Mouse (Mus musculus): ENCODE data around the gene Slc25a34. TPM values are rescaled to one million over a fixed set of nuclear protein-coding genes. Genes with fewer than 3 reads are reported as not detected.
A peak's percentile ranks its signal among the peaks of the same experiment; 100 is the strongest.

Slc25a34 gene
- polyA plus RNA-seq, 1 experiment from 2014 or later, result 0.26 TPM

DNA sequence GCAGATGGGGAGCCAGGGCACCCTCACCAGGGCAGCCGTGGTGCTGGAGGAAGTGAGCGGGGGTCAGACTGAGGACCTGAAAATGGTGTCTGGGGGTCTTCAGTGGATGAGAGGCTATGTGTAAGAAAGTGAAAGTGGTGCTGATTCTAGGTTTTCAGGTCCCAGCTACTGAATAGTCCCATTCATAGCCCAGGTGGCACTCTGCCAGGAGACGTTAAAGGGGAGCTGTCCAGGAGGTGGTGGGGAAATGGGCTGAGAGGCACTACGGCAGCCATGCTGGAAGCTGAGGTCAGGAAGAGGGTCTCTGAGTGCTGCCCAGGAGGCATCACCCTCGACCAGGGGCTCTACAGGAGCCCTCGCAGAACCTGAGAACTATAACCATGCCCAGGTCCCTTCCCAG is 25.6 kb upstream of the Slc25a34 start:
- Histone ChIP-seq H3K27me3 (replicated peaks; ENCODE audit: control insufficient read depth, insufficient read depth, low read length) (no peaks in the 10 kb centered on the region), H3K9me3 (ENCODE audit: control insufficient read depth, low read length) (no peaks in the 10 kb centered on the region), H3K27ac (ENCODE audit: low read depth) (no peak overlapping the region), H3K36me3 (ENCODE audit: control insufficient read depth, insufficient read depth, low read length) (peaks cover 16% of the 10 kb centered on the region), H3K4me2 (ENCODE audit: low read length) (no peak overlapping the region), H3K4me3 (ENCODE audit: low read depth, low read length) (no peak overlapping the region), H3K9ac (ENCODE audit: low read length) (no peak overlapping the region), H3K4me1 (replicated peaks; ENCODE audit: control insufficient read depth, insufficient read depth, low read length) (no peaks in the 10 kb centered on the region)
- WGBS, result 78% methylated on average over 6 of the region's 6 CpGs
- DNase-seq (ENCODE audit: low spot score) (no peak), ATAC-seq (replicated peaks; ENCODE audit: low FRiP score, low TSS enrichment, low read depth) (no peak)

DNA sequence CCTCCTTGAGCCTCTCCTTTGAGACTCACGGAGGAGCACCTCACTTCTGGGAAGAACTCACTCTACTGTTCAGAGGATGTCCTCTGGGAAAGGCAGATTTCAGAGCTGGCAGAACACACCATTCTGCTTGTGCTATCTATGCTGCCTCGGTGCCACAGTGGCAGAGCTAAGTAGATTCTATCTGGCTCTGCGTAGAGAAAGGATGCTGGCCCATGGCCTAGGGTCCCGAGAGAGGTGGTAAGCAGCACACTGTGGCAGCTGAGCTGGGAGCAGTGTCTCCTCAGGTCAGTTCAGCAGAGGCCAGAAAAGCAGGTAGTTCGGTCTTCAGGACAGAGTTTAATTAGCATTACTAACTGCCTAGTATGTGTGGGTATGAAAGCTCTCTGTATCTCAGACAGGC is 24.6 kb upstream of the Slc25a34 start:
- peaks cover 12% of the 10 kb centered on the region for H3K36me3 ChIP-seq (ENCODE audit: control insufficient read depth, insufficient read depth, low read length)
- no peak for ATAC-seq (replicated peaks; ENCODE audit: low FRiP score, low TSS enrichment, low read depth)
- WGBS, result 94% methylated on average over 5 of the region's 5 CpGs
- H3K4me1 ChIP-seq (replicated peaks; ENCODE audit: control insufficient read depth, insufficient read depth, low read length), result peaks cover 6% of the 10 kb centered on the region; the same call in 1 of the 2 replicates
- no peak for DNase-seq (ENCODE audit: low spot score)
- no peak overlapping the region for H3K9ac ChIP-seq (ENCODE audit: low read length)
- H3K27me3 ChIP-seq (replicated peaks; ENCODE audit: control insufficient read depth, insufficient read depth, low read length), result no peaks in the 10 kb centered on the region
- no peak overlapping the region for H3K27ac ChIP-seq (ENCODE audit: low read depth)
- no peak overlapping the region for H3K4me2 ChIP-seq (ENCODE audit: low read length)
- no peaks in the 10 kb centered on the region for H3K9me3 ChIP-seq (ENCODE audit: control insufficient read depth, low read length)
- H3K4me3 ChIP-seq (ENCODE audit: low read depth, low read length), result no peak overlapping the region

DNA sequence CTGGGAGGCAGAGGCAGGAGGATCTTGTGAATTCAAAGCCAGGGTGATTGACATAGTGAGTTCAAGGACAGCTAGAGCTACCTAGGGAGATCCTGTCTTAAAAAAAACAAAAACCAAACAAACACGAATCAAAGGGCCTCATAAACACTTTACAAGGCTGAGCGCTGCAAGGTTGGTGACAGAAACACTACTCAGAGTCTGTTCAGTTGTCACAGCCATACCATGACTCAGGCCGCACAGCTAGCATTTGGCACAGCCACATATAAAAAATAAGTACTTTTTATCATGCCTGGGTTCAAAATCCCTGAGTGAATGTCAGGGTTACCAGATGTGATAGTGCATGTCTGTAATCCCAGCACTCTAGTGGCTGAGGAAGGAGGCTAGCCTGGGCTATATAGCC is 23.6 kb upstream of the Slc25a34 start:
- DNase-seq (ENCODE audit: low spot score), result no peak
- Histone ChIP-seq H3K4me1 (replicated peaks; ENCODE audit: control insufficient read depth, insufficient read depth, low read length) (peaks cover 6% of the 10 kb centered on the region; the same call in 1 of the 2 replicates), H3K27me3 (replicated peaks; ENCODE audit: control insufficient read depth, insufficient read depth, low read length) (no peaks in the 10 kb centered on the region), H3K36me3 (ENCODE audit: control insufficient read depth, insufficient read depth, low read length) (peaks cover 16% of the 10 kb centered on the region), H3K9ac (ENCODE audit: low read length) (no peak overlapping the region), H3K4me2 (ENCODE audit: low read length) (no peak overlapping the region), H3K27ac (ENCODE audit: low read depth) (no peak overlapping the region), H3K4me3 (ENCODE audit: low read depth, low read length) (no peak overlapping the region), H3K9me3 (ENCODE audit: control insufficient read depth, low read length) (no peaks in the 10 kb centered on the region)
- ATAC-seq (replicated peaks; ENCODE audit: low FRiP score, low TSS enrichment, low read depth), result no peak
- 91% methylated on average over 3 of the region's 3 CpGs for WGBS

DNA sequence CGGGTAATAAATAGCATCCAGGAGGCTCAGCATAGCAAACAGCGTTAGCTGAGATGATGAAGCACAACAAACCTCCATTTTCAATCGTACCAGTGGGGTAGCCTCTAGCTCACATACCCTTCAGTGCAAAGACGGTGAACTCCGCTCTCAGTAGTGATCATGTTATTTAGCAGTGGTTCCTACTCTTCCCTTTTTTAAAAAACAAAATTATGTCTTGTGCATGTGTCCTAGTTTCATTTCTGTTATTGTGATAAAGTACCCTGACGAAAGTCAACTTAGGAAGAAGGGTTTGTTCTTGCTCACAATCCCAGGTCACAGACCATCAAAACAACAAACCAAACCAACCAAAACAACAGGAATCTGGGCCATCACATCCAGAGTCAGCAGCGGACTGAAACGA is 22.4 kb upstream of the Slc25a34 start:
- Histone ChIP-seq H3K4me3 (ENCODE audit: low read depth, low read length) (no peak overlapping the region), H3K9me3 (ENCODE audit: control insufficient read depth, low read length) (no peaks in the 10 kb centered on the region), H3K27me3 (replicated peaks; ENCODE audit: control insufficient read depth, insufficient read depth, low read length) (no peaks in the 10 kb centered on the region), H3K9ac (ENCODE audit: low read length) (no peak overlapping the region), H3K27ac (ENCODE audit: low read depth) (no peak overlapping the region), H3K4me2 (ENCODE audit: low read length) (no peak overlapping the region), H3K36me3 (ENCODE audit: control insufficient read depth, insufficient read depth, low read length) (peaks cover 17% of the 10 kb centered on the region), H3K4me1 (replicated peaks; ENCODE audit: control insufficient read depth, insufficient read depth, low read length) (peaks cover 6% of the 10 kb centered on the region; the same call in 1 of the 2 replicates)
- DNase-seq (ENCODE audit: low spot score) (no peak), ATAC-seq (replicated peaks; ENCODE audit: low FRiP score, low TSS enrichment, low read depth) (no peak)
- 91% methylated on average over 8 of the region's 8 CpGs for WGBS

DNA sequence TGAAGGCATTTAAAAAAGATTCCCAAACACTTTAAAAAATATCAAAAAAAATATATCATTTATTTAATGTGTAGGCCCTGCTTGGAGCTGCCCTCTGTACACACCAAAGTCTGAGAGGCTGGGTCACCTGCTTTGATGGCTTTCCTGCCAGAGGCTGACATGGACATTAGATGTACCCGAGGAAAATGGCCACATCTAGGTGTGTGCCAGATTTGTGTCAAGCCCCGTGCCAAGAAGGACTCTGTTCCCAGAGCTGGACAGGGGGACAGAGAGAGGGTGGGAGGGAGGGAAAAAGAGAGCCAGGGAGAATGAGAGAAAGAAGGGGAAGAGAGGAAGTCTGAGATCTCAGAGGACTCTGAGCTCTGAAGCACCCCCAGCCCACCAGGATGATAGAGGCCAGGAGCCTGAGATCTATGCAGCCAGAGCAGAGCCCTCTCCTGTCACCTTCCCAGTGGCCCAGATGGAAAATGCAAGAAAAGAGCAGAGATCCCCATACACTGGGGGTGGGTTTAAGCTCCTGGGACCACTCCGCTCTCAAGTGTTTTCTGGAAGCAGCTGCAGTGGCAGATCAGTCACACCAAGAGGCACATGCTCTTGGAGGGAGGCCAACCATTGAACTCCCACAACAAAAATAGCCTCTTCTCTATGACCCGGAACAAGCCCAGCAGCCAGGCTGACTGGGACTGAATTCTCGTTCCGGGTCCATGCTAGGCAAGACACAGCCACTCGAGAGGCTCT is 19.7 kb upstream of the Slc25a34 start:
- H3K36me3 ChIP-seq (ENCODE audit: control insufficient read depth, insufficient read depth, low read length), result peaks cover 30% of the 10 kb centered on the region
- no peaks in the 10 kb centered on the region for H3K27me3 ChIP-seq (replicated peaks; ENCODE audit: control insufficient read depth, insufficient read depth, low read length)
- H3K4me3 ChIP-seq (ENCODE audit: low read depth, low read length), result no peak overlapping the region
- DNase-seq (ENCODE audit: low spot score) (peak; percentile 57), ATAC-seq (replicated peaks; ENCODE audit: low FRiP score, low TSS enrichment, low read depth) (peak; percentile 46; the same call in 1 of the 2 replicates)
- peaks cover 6% of the 10 kb centered on the region; the same call in 1 of the 2 replicates for H3K4me1 ChIP-seq (replicated peaks; ENCODE audit: control insufficient read depth, insufficient read depth, low read length)
- no peak overlapping the region for H3K9ac ChIP-seq (ENCODE audit: low read length)
- H3K9me3 ChIP-seq (ENCODE audit: control insufficient read depth, low read length), result no peaks in the 10 kb centered on the region
- WGBS, result 60% methylated on average over 7 of the region's 7 CpGs
- peak overlapping the region; percentile 24; the same call in 1 of the 2 replicates for H3K27ac ChIP-seq (ENCODE audit: low read depth)
- H3K4me2 ChIP-seq (ENCODE audit: low read length), result no peak overlapping the region

DNA sequence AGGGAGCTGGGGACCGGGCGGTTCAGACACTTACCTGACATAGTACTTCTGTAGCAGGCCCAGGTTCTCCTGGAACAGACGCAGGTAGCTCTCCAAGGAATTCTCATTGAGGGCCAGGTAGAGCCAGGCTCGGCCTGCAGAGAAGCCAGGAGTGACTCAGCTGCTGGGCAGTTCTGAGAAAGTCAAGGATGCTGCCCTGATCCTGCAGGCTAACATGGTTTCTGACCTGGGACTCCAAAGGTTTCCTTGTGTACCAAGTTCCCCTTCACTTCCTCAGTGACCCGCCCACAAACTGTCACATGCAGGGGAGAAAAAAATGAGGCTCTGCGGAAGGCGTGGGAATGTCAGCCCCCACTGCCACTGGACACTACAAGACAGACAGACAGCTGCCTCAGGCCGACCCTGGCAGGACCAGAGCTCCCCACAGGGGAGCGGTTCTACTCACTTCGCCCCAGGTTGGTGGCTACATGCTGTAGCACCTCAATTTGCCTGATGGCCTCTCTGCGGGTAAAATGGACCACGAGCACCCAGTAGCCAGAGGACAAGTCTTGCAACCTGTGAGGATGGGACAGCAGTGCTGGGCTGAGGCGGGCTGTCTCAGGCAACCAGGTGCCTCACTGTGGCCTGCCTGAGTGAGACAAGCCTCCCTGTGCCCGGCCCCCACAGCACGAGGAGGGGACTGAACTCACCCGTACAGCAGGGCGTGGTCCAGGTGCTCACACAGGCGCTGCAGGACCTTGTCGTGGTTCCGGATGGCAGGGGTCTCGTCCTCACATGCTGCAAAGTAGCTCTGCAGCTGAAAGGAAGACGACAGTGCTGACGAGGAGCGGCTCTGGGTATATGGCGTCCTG is 18.6 kb upstream of the Slc25a34 start:
- peaks cover 41% of the 10 kb centered on the region for H3K36me3 ChIP-seq (ENCODE audit: control insufficient read depth, insufficient read depth, low read length)
- H3K4me3 ChIP-seq (ENCODE audit: low read depth, low read length), result no peak overlapping the region
- H3K27ac ChIP-seq (ENCODE audit: low read depth), result no peak overlapping the region
- no peak overlapping the region for H3K4me2 ChIP-seq (ENCODE audit: low read length)
- H3K27me3 ChIP-seq (replicated peaks; ENCODE audit: control insufficient read depth, insufficient read depth, low read length), result no peaks in the 10 kb centered on the region
- DNase-seq (ENCODE audit: low spot score) (no peak), ATAC-seq (replicated peaks; ENCODE audit: low FRiP score, low TSS enrichment, low read depth) (0 out of 2 replicates have a peak, but pooled peaks have one; percentile 21)
- no peaks in the 10 kb centered on the region for H3K9me3 ChIP-seq (ENCODE audit: control insufficient read depth, low read length)
- WGBS, result 88% methylated on average over 25 of the region's 25 CpGs
- H3K9ac ChIP-seq (ENCODE audit: low read length), result no peak overlapping the region
- H3K4me1 ChIP-seq (replicated peaks; ENCODE audit: control insufficient read depth, insufficient read depth, low read length), result peaks cover 6% of the 10 kb centered on the region; the same call in 1 of the 2 replicates

DNA sequence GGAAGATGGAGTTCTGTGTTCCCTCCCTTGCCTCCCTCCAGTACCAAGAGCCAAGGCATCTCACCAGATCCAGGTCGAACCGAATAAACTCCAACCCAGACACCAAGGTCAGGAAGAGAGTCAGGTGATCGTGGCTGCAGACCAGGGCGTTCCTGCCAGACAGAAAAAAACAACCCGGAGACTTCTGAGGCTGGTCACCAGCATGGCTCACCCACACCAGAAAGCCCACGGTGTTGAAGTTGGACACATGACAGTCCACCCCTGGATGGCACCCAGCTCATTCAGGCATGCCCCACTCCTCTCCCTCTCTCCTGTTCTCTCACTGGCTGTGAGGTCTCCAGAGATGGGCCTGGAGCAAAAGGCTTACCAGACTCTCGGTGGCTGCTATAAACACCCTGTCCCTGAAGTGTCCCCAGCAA is 17.7 kb upstream of the Slc25a34 start:
- H3K9ac ChIP-seq (ENCODE audit: low read length), result no peak overlapping the region
- WGBS, result 79% methylated on average over 7 of the region's 7 CpGs

GRCm38 (mm10) chr4:141639474-141639873 is 15.9 kb upstream of the Slc25a34 start:
- ATAC-seq (replicated peaks; ENCODE audit: low FRiP score, low TSS enrichment, low read depth) (no peak), DNase-seq (ENCODE audit: low spot score) (no peak)
- no peaks in the 10 kb centered on the region for H3K27me3 ChIP-seq (replicated peaks; ENCODE audit: control insufficient read depth, insufficient read depth, low read length)
- H3K9ac ChIP-seq (ENCODE audit: low read length), result no peak overlapping the region
- H3K4me2 ChIP-seq (ENCODE audit: low read length), result no peak overlapping the region
- H3K27ac ChIP-seq (ENCODE audit: low read depth), result no peak overlapping the region
- H3K4me1 ChIP-seq (replicated peaks; ENCODE audit: control insufficient read depth, insufficient read depth, low read length), result peaks cover 6% of the 10 kb centered on the region; the same call in 1 of the 2 replicates
- 78% methylated on average over 11 of the region's 11 CpGs for WGBS
- H3K36me3 ChIP-seq (ENCODE audit: control insufficient read depth, insufficient read depth, low read length), result peaks cover 62% of the 10 kb centered on the region
- H3K9me3 ChIP-seq (ENCODE audit: control insufficient read depth, low read length), result no peaks in the 10 kb centered on the region
- no peak overlapping the region for H3K4me3 ChIP-seq (ENCODE audit: low read depth, low read length)

More for the DNA sequence above, 17.7 kb upstream of the Slc25a34 start:
- DNase-seq (ENCODE audit: low spot score) (no peak), ATAC-seq (replicated peaks; ENCODE audit: low FRiP score, low TSS enrichment, low read depth) (no peak)
- Histone ChIP-seq H3K36me3 (ENCODE audit: control insufficient read depth, insufficient read depth, low read length) (peaks cover 49% of the 10 kb centered on the region), H3K4me3 (ENCODE audit: low read depth, low read length) (no peak overlapping the region), H3K4me2 (ENCODE audit: low read length) (no peak overlapping the region), H3K4me1 (replicated peaks; ENCODE audit: control insufficient read depth, insufficient read depth, low read length) (peaks cover 6% of the 10 kb centered on the region; the same call in 1 of the 2 replicates), H3K9me3 (ENCODE audit: control insufficient read depth, low read length) (no peaks in the 10 kb centered on the region), H3K27ac (ENCODE audit: low read depth) (no peak overlapping the region), H3K27me3 (replicated peaks; ENCODE audit: control insufficient read depth, insufficient read depth, low read length) (no peaks in the 10 kb centered on the region)
